Mouse (Mus musculus): Measurements from ENCODE around the gene Gzmb. TPM values are rescaled to one million over a fixed set of nuclear protein-coding genes. Genes with fewer than 3 reads are reported as not detected.

Gzmb gene
- not detected in 2 replicates for polyA plus RNA-seq (2021; fragmentation: Nextera tagmentation)
- long read RNA-seq, experiment 1: 0 reads
- long read RNA-seq, experiment 2: 0 reads

GRCm38 (mm10) chr14:56262153-56262552 is at the start of gene Gzmb:
Gene Gzmb (minus strand): TSS chr14:56262260.

GRCm38 (mm10) chr14:56234556-56234955 is 27.5 kb downstream of the Gzmb start, which contains the start of gene Gzmc:
Gene Gzmc (minus strand): TSS chr14:56234656.

GRCm38 (mm10) chr14:56211317-56211716 is 50.7 kb downstream of the Gzmb start, which contains the start of gene Gzmf:
Gene Gzmf (minus strand): TSS chr14:56211417.

Other genes starting within 250 kb of the Gzmb start
- not detected in 2 replicates for gene Mcpt1, start 244.3 kb downstream of the Gzmb start, polyA plus RNA-seq (2021; fragmentation: Nextera tagmentation)
- not detected in 2 replicates for gene Mcpt9, start 231.8 kb downstream of the Gzmb start, polyA plus RNA-seq (2021; fragmentation: Nextera tagmentation)
- gene Mcpt2, start 220.2 kb downstream of the Gzmb start, polyA plus RNA-seq (2021; fragmentation: Nextera tagmentation): not detected in 2 replicates
- gene Mcpt4, start 199.9 kb downstream of the Gzmb start, polyA plus RNA-seq (2021; fragmentation: Nextera tagmentation): not detected in 2 replicates
- gene Mcpt8, start 177.0 kb downstream of the Gzmb start, polyA plus RNA-seq (2021; fragmentation: Nextera tagmentation): not detected in 2 replicates
- gene Ctsg, start 159.7 kb downstream of the Gzmb start, polyA plus RNA-seq (2021; fragmentation: Nextera tagmentation): not detected in 2 replicates
- gene Gzme, start 141.6 kb downstream of the Gzmb start, polyA plus RNA-seq (2021; fragmentation: Nextera tagmentation): not detected in 2 replicates
- not detected in 2 replicates for gene Gzmd, start 129.7 kb downstream of the Gzmb start, polyA plus RNA-seq (2021; fragmentation: Nextera tagmentation)
- gene Gzmg, start 102.7 kb downstream of the Gzmb start, polyA plus RNA-seq (2021; fragmentation: Nextera tagmentation): not detected in 2 replicates
- not detected in 2 replicates for gene Gzmn, start 87.7 kb downstream of the Gzmb start, polyA plus RNA-seq (2021; fragmentation: Nextera tagmentation)
- gene Gzmf, start 50.8 kb downstream of the Gzmb start, polyA plus RNA-seq (2021; fragmentation: Nextera tagmentation): not detected in 2 replicates
- not detected in 2 replicates for gene Gzmc, start 27.6 kb downstream of the Gzmb start, polyA plus RNA-seq (2021; fragmentation: Nextera tagmentation)
- 0.04 TPM in 1 of 2 replicates, not detected in the other for gene Atp12a, start 102.8 kb upstream of the Gzmb start, polyA plus RNA-seq (2021; fragmentation: Nextera tagmentation)
- gene Rnf17, start 140.3 kb upstream of the Gzmb start, polyA plus RNA-seq (2021; fragmentation: Nextera tagmentation): 0.54 and 0.66 TPM in 2 replicates

Measured in left cerebral cortex, adult 6 months (tissue).